Mouse (Mus musculus) testis, adult 2 months (tissue): Measurements from ENCODE around the gene Lcn11.

ENCODE experiments used
- CTCF ChIP-seq: fragments of 200-500 bp; IDR thresholded peaks from 2 replicates; pipeline ENCODE4 v1.5.1; 2012; ENCODE audit warnings: low read depth, mild to moderate bottlenecking, inconsistent platforms, low read length, moderate library complexity; ENCODE audit not compliant: control insufficient read depth, insufficient read depth, insufficient replicate concordance
- POLR2A ChIP-seq: fragments of 200-500 bp; IDR thresholded peaks from 2 replicates; pipeline ENCODE4 v1.6.1; 2012; ENCODE audit warnings: low read depth, mild to moderate bottlenecking, inconsistent platforms, low read length, moderate library complexity; ENCODE audit not compliant: control insufficient read depth

GRCm38 (mm10) chr2:25781957-25782356, 5.1 kb downstream of the Lcn11 start, which contains the start of gene Gm13539:
- TF ChIP-seq POLR2A (no peak), CTCF (no peak)
